Mouse (Mus musculus) C2C12 (cell line): Measurements from ENCODE around the gene Fat2.

Experiments
- CEBPB ChIP-seq: IDR thresholded peaks from one replicate; pipeline ENCODE4 v1.6.1; 2011; ENCODE audit warnings: low read depth, mild to moderate bottlenecking, control low read depth, moderate library complexity
- CTCF ChIP-seq: IDR thresholded peaks from one replicate; pipeline ENCODE4 v1.5.1; 2011; ENCODE audit not compliant: control insufficient read depth, insufficient read depth, insufficient read length

GRCm38 (mm10) chr11:55323854-55324253 lies 12.5 kb downstream of the Fat2 start:
- TF ChIP-seq CTCF = no peak
- TF ChIP-seq CEBPB = no peak
